Mouse (Mus musculus) heart, adult 11 months (tissue): ENCODE measurements around the gene Cdk19.
"Not testable (repeated sequence)": the region's sequence is repeated elsewhere in the genome, so short reads cannot be mapped to it uniquely, and the experiment has no call there.

Experiments
- DNase-seq: peaks from one replicate; pipeline ENCODE4 v3.0.0; 2022

Gene Cdk19

DNA sequence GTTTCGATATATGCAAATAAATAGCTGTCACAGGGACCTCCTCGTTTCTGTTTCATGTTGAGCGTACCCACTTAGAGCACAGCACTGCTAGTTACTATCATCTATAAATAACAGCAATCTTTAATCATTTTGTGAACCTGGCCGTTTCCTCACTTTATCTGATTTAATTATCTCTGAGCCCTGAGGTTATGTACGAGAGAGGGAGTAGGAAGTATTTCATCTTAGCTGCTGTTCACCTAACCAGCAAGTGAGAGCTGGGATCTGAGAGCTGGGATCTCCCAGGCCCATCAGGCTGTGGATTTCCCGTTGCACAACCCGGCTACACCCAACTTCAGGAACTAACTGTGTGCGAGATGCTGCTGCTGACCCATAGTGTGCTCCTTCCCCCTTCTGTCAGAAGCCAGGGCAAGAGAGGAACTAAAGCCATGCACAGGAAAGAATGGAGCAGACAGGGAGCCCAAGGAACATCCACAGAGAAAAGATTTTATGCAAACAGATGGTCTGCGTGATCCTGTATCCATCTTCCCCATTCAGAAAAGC is 186.3 kb downstream of the Cdk19 start:
- peak; percentile 95 for DNase-seq

DNA sequence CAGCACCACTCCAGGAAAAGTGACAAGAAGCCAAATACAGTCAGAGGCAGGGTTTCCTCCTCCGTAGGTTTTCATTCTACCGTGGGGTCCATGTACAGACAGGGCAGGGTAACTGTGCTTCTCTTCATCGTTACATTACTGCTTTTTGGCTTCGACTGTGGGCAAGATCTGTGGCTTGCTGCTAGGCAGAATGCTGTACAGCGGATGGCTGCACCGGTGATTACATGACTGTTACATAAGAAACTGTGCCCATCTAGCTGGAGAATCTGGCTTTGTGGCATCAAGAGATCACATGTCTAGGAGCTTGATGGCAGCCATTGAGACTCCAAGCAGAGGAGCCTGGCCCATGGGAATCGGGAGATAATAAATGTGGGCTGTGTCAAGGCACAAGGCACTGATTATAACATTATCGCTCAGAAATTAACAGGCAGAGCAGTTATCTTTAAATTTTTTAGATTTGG is 187.0 kb downstream of the Cdk19 start:
- peak; percentile 92 for DNase-seq

DNA sequence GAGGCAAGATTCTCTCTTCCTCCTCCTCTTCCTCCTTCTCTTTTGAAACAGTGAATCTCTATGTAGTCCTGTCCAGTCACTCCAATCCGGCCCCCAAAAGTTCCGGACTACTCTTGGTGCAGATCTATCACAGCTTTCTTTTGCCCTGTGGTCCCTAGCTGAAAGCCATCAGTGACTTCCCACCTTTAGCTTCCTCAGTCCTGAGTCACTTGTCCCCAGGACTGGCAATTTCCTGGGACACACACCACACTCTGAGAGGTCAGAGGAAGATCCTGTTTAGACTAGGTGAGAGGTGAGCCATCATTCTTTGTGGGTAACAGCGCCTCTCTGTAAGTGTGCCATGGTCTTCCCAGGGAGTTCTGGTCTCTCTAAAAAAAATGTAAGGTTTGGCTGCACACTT is 187.6 kb downstream of the Cdk19 start:
- DNase-seq, result peak; percentile 72

DNA sequence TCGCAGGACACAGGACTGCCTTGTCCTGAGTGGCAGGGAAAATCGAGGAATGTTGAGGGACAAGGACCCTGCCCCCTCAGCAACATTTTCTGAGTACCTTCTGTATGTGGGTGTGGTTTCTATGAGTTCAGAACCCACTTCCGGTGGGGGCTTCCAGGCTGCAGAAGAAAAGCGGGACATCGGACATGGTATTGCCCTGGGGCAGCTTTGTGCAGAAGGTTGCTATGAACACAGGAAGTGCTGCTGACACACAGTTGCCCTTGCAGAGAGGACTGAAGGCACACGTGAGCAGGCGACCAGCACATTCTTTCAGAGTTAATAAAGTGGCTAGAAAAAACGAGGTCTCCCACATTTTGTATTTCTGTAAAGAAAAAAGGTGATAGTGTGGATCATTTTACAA is 188.2 kb downstream of the Cdk19 start:
- peak; percentile 91 for DNase-seq

DNA sequence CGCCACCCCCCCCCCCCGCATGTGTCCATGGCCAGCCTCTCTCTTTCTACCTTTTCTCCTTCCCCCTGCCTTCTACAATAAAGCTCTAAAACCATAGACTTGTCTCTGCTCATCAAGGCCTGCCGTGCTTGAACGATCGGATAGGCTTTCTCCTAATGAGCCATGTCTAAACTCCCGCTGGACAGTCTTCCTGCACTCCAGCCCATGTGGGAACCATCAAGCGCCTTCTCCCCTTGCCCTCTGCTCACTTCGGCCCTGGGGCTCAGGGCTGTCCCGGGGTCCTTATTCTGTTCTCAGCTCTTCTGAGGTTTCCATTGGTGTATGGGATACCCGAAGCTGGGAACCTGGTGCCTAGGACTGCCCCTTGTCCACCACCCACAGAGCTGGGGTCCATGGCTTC is 189.3 kb downstream of the Cdk19 start:
- DNase-seq, result peak; percentile 74

DNA sequence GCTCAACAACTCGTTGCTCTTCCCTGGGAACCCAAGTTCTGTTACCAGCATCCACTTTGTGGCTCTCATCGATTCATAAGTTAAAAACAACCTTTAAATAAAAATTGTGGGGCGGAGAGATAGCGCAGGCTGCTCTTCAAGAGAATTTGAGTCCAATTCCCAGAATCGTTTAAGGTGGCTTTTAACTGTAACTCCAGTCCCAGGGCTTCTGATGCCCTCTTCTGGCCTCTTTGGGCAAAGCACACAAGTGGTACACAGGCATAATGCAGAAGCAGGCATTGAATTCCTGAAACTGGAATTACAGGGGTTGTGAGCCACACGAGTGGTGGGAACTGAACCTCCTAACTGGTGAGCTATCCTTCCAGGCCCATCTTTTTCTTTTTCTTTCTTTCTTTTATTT is 190.3 kb downstream of the Cdk19 start:
- DNase-seq, result peak; percentile 82

DNA sequence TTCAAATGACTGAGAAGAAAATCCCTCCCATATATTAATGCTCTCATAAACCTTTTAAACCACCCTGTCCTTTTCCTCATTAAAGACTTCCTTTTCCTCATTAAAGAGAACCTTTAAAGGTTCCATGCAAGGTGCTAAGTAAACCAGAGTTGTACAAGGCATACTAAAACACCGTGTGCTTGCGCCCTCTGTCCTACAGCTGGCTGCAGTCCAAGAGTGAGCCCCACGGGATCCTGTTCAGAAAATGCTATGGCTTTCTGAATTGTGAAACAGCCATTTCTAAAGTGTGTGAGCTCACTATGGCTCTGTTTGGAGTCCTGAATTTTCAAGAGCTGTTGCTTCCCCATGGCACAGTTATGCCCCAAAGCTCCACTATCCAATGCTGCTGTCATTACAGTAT is 191.3 kb downstream of the Cdk19 start:
- peak; percentile 46 for DNase-seq

DNA sequence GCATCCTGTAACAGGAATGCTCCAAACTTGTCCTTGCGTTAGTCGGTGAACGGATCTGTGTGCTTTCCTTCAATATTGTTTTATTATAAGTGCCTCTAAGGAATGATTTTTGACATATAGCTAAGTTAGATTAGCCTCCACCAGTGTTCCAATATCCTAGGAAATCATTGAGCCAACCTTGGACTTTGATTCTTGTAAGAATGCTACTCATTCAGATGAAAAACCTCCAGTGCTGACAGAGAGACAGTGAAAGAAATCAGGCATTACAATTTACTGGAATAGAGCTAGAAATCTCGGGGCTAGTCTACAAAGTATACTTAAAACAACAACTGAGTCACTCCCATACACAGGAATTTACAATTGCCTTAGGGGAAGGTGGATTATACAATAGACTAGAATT is 193.2 kb downstream of the Cdk19 start:
- not testable (repeated sequence) for DNase-seq
